Mouse (Mus musculus): ENCODE data around the gene Megf11. TPM values are rescaled to one million over a fixed set of nuclear protein-coding genes. Genes with fewer than 3 reads are reported as not detected.

Megf11 gene
- polyA plus RNA-seq, 1 experiment from 2014 or later, result 0.53 TPM

DNA sequence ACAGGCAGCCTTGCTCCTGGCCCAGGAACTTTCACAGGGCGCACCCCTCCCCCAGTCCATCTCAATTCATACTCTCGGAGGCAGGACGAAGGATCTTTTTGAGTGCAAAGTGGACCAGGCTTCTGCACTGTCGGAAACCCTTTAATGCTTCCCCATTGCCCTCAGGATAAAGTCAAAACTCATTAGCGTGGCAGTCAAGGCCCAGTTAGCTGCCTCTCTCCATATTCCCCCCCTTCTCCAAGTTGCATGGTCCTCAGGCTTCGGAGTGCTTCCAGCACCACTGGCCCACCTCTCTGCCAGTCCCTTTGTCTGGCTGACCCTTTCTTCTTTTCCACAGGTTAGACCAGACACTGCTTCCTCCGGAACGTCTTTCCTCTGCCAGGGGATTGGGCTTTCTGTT is 16.7 kb downstream of the Megf11 start:
- WGBS, result 78% methylated on average over 8 of the region's 8 CpGs

DNA sequence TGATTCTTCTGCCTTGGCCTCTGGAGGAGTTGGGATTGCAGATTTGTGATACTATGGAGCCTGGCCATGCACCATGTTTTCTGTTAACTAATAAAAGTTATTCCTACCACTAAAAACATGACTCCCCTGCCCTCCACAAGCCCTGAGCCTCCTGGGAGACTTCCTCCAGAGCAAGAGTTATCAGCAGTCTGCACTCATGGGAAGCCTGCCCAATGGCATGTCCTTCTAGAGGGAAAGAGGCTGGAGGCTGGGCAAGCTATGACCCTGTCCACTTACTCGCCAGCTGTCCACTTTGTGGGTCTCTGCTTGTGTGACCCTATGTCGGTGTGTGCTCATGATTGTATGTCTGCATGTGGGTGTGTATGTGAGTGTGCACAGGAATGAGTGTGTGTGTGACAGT is 21.4 kb downstream of the Megf11 start:
- 79% methylated on average over 2 of the region's 2 CpGs for WGBS
- Histone ChIP-seq H3K27me3 (replicated peaks; ENCODE audit: control insufficient read depth, insufficient read depth, low read length) (no peaks in the 10 kb centered on the region), H3K9ac (ENCODE audit: low read depth, low read length) (no peak overlapping the region), H3K27ac (ENCODE audit: low read depth, low read length) (no peak overlapping the region), H3K4me2 (no peak overlapping the region), H3K36me3 (ENCODE audit: control insufficient read depth, insufficient read depth, low read length) (no peaks in the 10 kb centered on the region), H3K4me1 (replicated peaks; ENCODE audit: control insufficient read depth, insufficient read depth, low read length) (no peaks in the 10 kb centered on the region), H3K9me3 (ENCODE audit: control insufficient read depth, low read length) (no peaks in the 10 kb centered on the region), H3K4me3 (ENCODE audit: low read depth, low read length) (no peak overlapping the region)
- ATAC-seq (replicated peaks; ENCODE audit: low FRiP score), result no peak
- DNase-seq (ENCODE audit: low spot score), result no peak

More for the DNA sequence above, 16.7 kb downstream of the Megf11 start:
- Histone ChIP-seq H3K9me3 (ENCODE audit: control insufficient read depth, low read length) (no peaks in the 10 kb centered on the region), H3K27me3 (replicated peaks; ENCODE audit: control insufficient read depth, insufficient read depth, low read length) (no peaks in the 10 kb centered on the region), H3K4me2 (no peak overlapping the region), H3K27ac (ENCODE audit: low read depth, low read length) (no peak overlapping the region), H3K4me1 (replicated peaks; ENCODE audit: control insufficient read depth, insufficient read depth, low read length) (no peaks in the 10 kb centered on the region), H3K9ac (ENCODE audit: low read depth, low read length) (no peak overlapping the region), H3K36me3 (ENCODE audit: control insufficient read depth, insufficient read depth, low read length) (no peaks in the 10 kb centered on the region), H3K4me3 (ENCODE audit: low read depth, low read length) (no peak overlapping the region)
- DNase-seq (ENCODE audit: low spot score) (no peak), ATAC-seq (replicated peaks; ENCODE audit: low FRiP score) (no peak)

DNA sequence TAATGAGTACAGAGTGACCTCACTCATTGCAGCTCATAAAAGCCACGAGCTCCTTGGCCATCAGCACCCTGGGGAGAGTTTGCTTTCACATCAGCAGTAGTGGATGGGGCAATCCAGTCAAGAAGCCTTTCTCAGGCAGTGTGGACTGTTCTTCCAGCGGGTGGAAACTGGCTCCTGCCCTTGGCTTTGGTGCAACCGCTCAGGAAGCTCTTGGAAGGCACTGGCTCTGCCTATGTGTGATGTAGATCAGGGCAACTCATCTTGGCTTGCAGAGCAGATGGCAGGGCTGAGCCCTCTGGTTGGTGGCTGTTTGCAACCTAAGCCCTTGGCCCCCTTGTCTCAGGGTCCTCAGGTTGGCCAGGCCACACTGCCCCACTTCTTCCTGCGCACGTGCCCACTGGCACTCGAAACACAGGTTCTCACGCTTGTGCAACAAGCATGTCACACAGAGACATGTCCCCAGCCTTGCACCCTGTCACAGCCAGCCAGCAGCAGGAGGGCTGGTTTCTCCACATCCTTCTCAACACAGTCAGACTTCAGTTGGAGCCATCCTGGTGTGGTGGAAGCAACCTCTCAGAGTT is 22.1 kb downstream of the Megf11 start:
- H3K27me3 ChIP-seq (replicated peaks; ENCODE audit: control insufficient read depth, insufficient read depth, low read length), result no peaks in the 10 kb centered on the region
- H3K36me3 ChIP-seq (ENCODE audit: control insufficient read depth, insufficient read depth, low read length), result no peaks in the 10 kb centered on the region
- ATAC-seq (replicated peaks; ENCODE audit: low FRiP score) (no peak), DNase-seq (ENCODE audit: low spot score) (no peak)
- no peak overlapping the region for H3K27ac ChIP-seq (ENCODE audit: low read depth, low read length)
- H3K4me1 ChIP-seq (replicated peaks; ENCODE audit: control insufficient read depth, insufficient read depth, low read length), result no peaks in the 10 kb centered on the region
- 77% methylated on average over 7 of the region's 7 CpGs for WGBS
- H3K9ac ChIP-seq (ENCODE audit: low read depth, low read length), result no peak overlapping the region
- H3K4me3 ChIP-seq (ENCODE audit: low read depth, low read length), result no peak overlapping the region
- H3K9me3 ChIP-seq (ENCODE audit: control insufficient read depth, low read length), result no peaks in the 10 kb centered on the region
- H3K4me2 ChIP-seq, result no peak overlapping the region

DNA sequence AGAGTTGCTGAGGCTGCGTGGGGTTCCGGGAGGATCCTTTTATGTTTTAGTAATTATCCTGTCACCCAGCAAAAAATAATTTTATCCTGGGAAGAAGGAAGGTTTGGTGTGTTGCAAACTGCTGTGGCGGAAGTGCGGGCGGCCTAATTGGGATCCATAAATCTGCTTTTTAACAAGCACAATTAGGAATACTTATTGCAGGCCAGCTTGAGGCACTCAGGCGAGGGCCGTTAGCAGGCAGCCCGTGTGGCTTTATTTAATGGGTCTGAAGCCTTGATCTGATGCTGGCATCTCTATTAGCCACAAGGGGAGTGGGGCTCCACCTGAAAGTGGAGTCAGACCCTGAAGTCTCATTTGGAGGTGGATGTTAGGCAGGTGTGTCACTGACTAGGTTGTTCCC is 23.4 kb downstream of the Megf11 start:
- H3K4me1 ChIP-seq (replicated peaks; ENCODE audit: control insufficient read depth, insufficient read depth, low read length), result no peaks in the 10 kb centered on the region
- no peaks in the 10 kb centered on the region for H3K9me3 ChIP-seq (ENCODE audit: control insufficient read depth, low read length)
- no peaks in the 10 kb centered on the region for H3K36me3 ChIP-seq (ENCODE audit: control insufficient read depth, insufficient read depth, low read length)
- no peak overlapping the region for H3K4me2 ChIP-seq
- WGBS, result 83% methylated on average over 8 of the region's 8 CpGs
- no peak overlapping the region for H3K9ac ChIP-seq (ENCODE audit: low read depth, low read length)
- H3K27ac ChIP-seq (ENCODE audit: low read depth, low read length), result no peak overlapping the region
- no peak overlapping the region for H3K4me3 ChIP-seq (ENCODE audit: low read depth, low read length)
- ATAC-seq (replicated peaks; ENCODE audit: low FRiP score) (no peak), DNase-seq (ENCODE audit: low spot score) (no peak)
- H3K27me3 ChIP-seq (replicated peaks; ENCODE audit: control insufficient read depth, insufficient read depth, low read length), result no peaks in the 10 kb centered on the region

DNA sequence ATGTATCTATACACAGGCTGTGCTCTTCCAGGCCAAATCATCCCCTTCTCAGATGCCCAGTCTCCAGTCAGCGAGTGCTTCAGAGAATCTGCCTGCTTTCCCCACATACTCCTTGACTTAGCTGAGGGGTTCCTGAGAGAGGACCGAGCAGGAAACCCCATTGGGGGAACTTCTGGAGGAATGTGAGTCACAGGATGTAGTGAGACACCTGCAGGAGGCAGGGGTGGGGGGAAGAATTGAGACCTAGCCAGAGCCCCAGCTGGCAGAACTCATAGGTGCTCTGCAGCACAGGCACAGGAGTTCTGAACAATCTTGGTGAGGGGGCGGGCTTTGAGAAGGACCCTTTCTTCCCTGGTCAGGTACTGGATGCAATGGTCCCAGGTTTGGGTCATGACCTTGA is 35.0 kb downstream of the Megf11 start:
- Histone ChIP-seq H3K4me2 (no peak overlapping the region), H3K27ac (ENCODE audit: low read depth, low read length) (no peak overlapping the region), H3K9ac (ENCODE audit: low read depth, low read length) (no peak overlapping the region), H3K36me3 (ENCODE audit: control insufficient read depth, insufficient read depth, low read length) (no peaks in the 10 kb centered on the region), H3K4me1 (replicated peaks; ENCODE audit: control insufficient read depth, insufficient read depth, low read length) (no peaks in the 10 kb centered on the region), H3K27me3 (replicated peaks; ENCODE audit: control insufficient read depth, insufficient read depth, low read length) (0 out of 2 replicates have a peak, but pooled peaks cover 2% of the 10 kb centered on the region), H3K4me3 (ENCODE audit: low read depth, low read length) (no peak overlapping the region), H3K9me3 (ENCODE audit: control insufficient read depth, low read length) (no peaks in the 10 kb centered on the region)
- ATAC-seq (replicated peaks; ENCODE audit: low FRiP score), result no peak
- WGBS, result 67% methylated on average over 3 of the region's 3 CpGs
- DNase-seq (ENCODE audit: low spot score), result no peak

DNA sequence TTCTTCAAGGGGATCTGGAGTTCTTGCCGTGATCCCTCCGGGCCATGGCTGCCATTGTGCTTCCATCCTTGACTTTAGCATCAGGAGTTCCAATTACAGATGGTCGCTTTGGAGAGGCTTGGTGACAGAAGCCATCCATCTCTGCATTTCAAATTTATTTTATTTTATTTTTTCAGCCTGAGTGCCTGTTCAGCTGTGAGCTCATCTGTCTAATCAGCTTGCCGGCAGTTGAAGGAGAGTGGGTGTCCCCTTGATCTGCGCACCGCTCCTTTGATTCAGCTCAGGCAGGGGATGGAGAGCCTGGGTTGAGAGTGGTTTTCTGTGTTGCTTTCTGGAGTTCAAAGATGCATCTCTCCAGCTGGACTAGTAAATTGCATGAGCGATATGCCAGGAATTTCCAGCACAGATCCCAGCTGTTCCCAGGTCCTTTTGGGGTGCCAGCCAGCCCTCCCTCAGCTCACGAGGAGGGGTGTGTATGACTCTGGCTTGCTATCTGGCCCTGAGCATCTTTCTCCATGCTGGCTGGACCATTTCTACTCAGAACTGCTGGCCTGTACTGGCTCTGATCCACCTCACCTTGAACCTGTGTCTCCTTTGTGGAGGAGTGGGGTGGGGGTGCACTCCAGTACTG is 36.7 kb downstream of the Megf11 start:
- whole genome bisulfite sequencing, result 85% methylated on average over 8 of the region's 8 CpGs
- H3K4me2 ChIP-seq, result no peak overlapping the region
- DNase-seq (ENCODE audit: low spot score) (no peak), ATAC-seq (replicated peaks; ENCODE audit: low FRiP score) (no peak)
- H3K27ac ChIP-seq (ENCODE audit: low read depth, low read length), result no peak overlapping the region
- H3K9ac ChIP-seq (ENCODE audit: low read depth, low read length), result no peak overlapping the region
- H3K27me3 ChIP-seq (replicated peaks; ENCODE audit: control insufficient read depth, insufficient read depth, low read length), result 0 out of 2 replicates have a peak, but pooled peaks cover 2% of the 10 kb centered on the region
- H3K9me3 ChIP-seq (ENCODE audit: control insufficient read depth, low read length), result no peaks in the 10 kb centered on the region
- no peaks in the 10 kb centered on the region for H3K36me3 ChIP-seq (ENCODE audit: control insufficient read depth, insufficient read depth, low read length)
- no peak overlapping the region for H3K4me3 ChIP-seq (ENCODE audit: low read depth, low read length)
- no peaks in the 10 kb centered on the region for H3K4me1 ChIP-seq (replicated peaks; ENCODE audit: control insufficient read depth, insufficient read depth, low read length)

DNA sequence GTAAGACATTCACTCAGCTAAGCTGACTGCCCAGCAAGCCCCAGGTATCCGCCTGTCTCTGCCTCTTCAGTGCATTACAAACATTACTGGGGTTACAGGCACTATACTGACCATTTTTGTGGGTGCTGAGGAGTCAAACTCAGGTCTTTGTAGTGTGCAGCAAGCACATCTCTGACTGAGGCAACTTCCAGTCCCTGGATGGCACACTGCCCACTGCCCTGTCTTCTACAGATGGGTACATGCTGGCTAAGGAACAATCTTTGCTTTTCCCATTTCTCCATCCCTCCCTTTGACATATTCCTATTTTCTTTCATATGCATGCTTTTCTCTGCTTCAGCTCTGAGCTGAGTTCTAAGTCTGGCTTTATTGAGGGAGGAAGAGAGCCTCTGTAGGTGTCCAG is 38.5 kb downstream of the Megf11 start:
- Histone ChIP-seq H3K4me1 (replicated peaks; ENCODE audit: control insufficient read depth, insufficient read depth, low read length) (no peaks in the 10 kb centered on the region), H3K4me3 (ENCODE audit: low read depth, low read length) (no peak overlapping the region), H3K9ac (ENCODE audit: low read depth, low read length) (no peak overlapping the region), H3K27me3 (replicated peaks; ENCODE audit: control insufficient read depth, insufficient read depth, low read length) (0 out of 2 replicates have a peak, but pooled peaks cover 2% of the 10 kb centered on the region), H3K27ac (ENCODE audit: low read depth, low read length) (no peak overlapping the region), H3K4me2 (no peak overlapping the region), H3K9me3 (ENCODE audit: control insufficient read depth, low read length) (no peaks in the 10 kb centered on the region), H3K36me3 (ENCODE audit: control insufficient read depth, insufficient read depth, low read length) (no peaks in the 10 kb centered on the region)
- 90% methylated on average over 1 of the region's 1 CpGs for WGBS
- no peak for DNase-seq (ENCODE audit: low spot score)
- no peak for ATAC-seq (replicated peaks; ENCODE audit: low FRiP score)

DNA sequence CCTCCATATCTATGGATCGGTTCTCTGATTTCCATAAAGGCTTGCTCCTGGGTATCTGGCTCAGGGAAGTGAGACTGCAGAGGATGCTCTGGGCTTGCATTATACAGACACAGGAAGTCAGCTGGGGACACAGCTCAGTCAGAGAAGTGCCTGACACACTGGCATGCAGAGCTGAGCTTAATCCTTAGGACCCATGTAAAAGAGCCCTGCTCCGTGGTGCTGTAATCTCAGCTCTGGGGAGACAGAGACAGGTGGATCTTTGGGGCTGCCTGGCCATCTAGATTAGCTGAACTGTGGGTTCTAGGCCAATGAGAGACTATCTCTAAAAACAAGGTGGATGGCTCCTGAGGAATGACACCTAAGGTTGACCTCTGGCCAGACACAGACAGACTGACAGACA is 50.7 kb downstream of the Megf11 start:
- 65% methylated on average over 2 of the region's 2 CpGs for WGBS
- Histone ChIP-seq H3K4me1 (replicated peaks; ENCODE audit: control insufficient read depth, insufficient read depth, low read length) (no peaks in the 10 kb centered on the region), H3K36me3 (ENCODE audit: control insufficient read depth, insufficient read depth, low read length) (no peaks in the 10 kb centered on the region), H3K9me3 (ENCODE audit: control insufficient read depth, low read length) (no peaks in the 10 kb centered on the region), H3K4me3 (ENCODE audit: low read depth, low read length) (no peak overlapping the region), H3K27me3 (replicated peaks; ENCODE audit: control insufficient read depth, insufficient read depth, low read length) (no peaks in the 10 kb centered on the region), H3K4me2 (no peak overlapping the region), H3K27ac (ENCODE audit: low read depth, low read length) (no peak overlapping the region), H3K9ac (ENCODE audit: low read depth, low read length) (no peak overlapping the region)
- ATAC-seq (replicated peaks; ENCODE audit: low FRiP score), result no peak
- no peak for DNase-seq (ENCODE audit: low spot score)

DNA sequence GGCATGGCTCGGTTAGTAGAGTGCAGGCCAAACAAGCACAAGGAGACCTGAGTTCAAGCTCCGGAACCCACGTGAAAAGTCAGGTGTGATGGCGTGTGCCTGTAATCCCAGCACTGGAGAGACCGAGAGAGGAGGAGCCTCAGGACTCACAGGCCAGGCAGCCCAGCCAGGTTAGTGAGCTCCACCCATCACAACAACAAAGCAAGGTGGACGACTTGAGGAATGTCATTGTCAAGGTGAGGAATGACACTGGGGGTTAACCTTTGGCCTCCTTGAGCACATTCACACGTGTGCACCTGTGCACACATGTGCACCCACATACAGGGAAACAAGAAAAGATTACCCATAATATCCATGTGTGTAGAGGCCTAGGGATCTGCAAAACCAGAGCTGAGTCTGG is 54.7 kb downstream of the Megf11 start:
- H3K9ac ChIP-seq (ENCODE audit: low read depth, low read length), result no peak overlapping the region
- H3K9me3 ChIP-seq (ENCODE audit: control insufficient read depth, low read length), result no peaks in the 10 kb centered on the region
- no peak for DNase-seq (ENCODE audit: low spot score)
- no peak overlapping the region for H3K4me3 ChIP-seq (ENCODE audit: low read depth, low read length)
- no peak overlapping the region for H3K27ac ChIP-seq (ENCODE audit: low read depth, low read length)
- H3K36me3 ChIP-seq (ENCODE audit: control insufficient read depth, insufficient read depth, low read length), result no peaks in the 10 kb centered on the region
- no peaks in the 10 kb centered on the region for H3K27me3 ChIP-seq (replicated peaks; ENCODE audit: control insufficient read depth, insufficient read depth, low read length)
- no peak for ATAC-seq (replicated peaks; ENCODE audit: low FRiP score)
- H3K4me2 ChIP-seq, result no peak overlapping the region
- H3K4me1 ChIP-seq (replicated peaks; ENCODE audit: control insufficient read depth, insufficient read depth, low read length), result no peaks in the 10 kb centered on the region
- 75% methylated on average over 7 of the region's 7 CpGs for WGBS

Data from liver, embryonic 11.5 days (tissue).